Mouse (Mus musculus) liver, adult 2 months (tissue): ENCODE results near the gene Iqcc.

ENCODE experiments used
- CTCF ChIP-seq: fragments of 200-500 bp; IDR thresholded peaks from 2 replicates; pipeline ENCODE4 v1.5.1; 2011; ENCODE audit warnings: low read depth, low read length, control low read depth
- POLR2A ChIP-seq: fragments of 200-500 bp; IDR thresholded peaks from 2 replicates; pipeline ENCODE4 v1.6.1; 2011; ENCODE audit warnings: low read length, control low read depth; ENCODE audit not compliant: insufficient read depth; ENCODE audit errors: extremely low read depth

- TF ChIP-seq CTCF = no peak
- no peak for TF ChIP-seq POLR2A
Measured at GRCm38 (mm10) chr4:129580347-129580746, 38.6 kb downstream of the Iqcc start.
